Mouse (Mus musculus) CH12.LX (cell line): Measurements from ENCODE around the gene Ptprb.

Experiments
- CHD2 ChIP-seq: IDR thresholded peaks from 2 replicates; pipeline ENCODE4 v1.6.1; 2011; ENCODE audit warnings: low read length, improper control_type of control experiment
- CTCF ChIP-seq, 2 experiments: IDR thresholded peaks in 1 of 2; conservative IDR thresholded peaks in 1 of 2; 2 replicates each; pipeline ENCODE4 v1.5.1; 2011 to 2012; ENCODE audit warnings: low read depth in 2 of 2, low read length in 2 of 2, improper control_type of control experiment in 1 of 2, inconsistent platforms in 1 of 2, mild to moderate bottlenecking in 1 of 2, moderate library complexity in 1 of 2
- EP300 ChIP-seq: IDR thresholded peaks from 2 replicates; pipeline ENCODE4 v1.6.1; 2011; ENCODE audit warnings: low read length, improper control_type of control experiment
- JUN ChIP-seq: IDR thresholded peaks from 2 replicates; pipeline ENCODE4 v1.6.1; 2011; ENCODE audit warnings: low read depth, mild to moderate bottlenecking, low read length, improper control_type of control experiment, moderate library complexity; ENCODE audit not compliant: insufficient read depth
- MAFK ChIP-seq: IDR thresholded peaks from 2 replicates; pipeline ENCODE4 v1.6.1; 2011; ENCODE audit warnings: low read length, improper control_type of control experiment; ENCODE audit not compliant: insufficient replicate concordance
- MAX ChIP-seq: IDR thresholded peaks from 2 replicates; pipeline ENCODE4 v1.6.1; 2011; ENCODE audit warnings: low read length, improper control_type of control experiment
- MEF2A ChIP-seq: IDR thresholded peaks from 2 replicates; pipeline ENCODE4 v1.6.1; 2014; ENCODE audit warnings: low read depth, mild to moderate bottlenecking, inconsistent platforms, low read length, improper control_type of control experiment, borderline replicate concordance
- NELFE ChIP-seq: IDR thresholded peaks from 2 replicates; pipeline ENCODE4 v1.6.1; 2011; ENCODE audit warnings: low read depth, low read length, improper control_type of control experiment
- TCF12 ChIP-seq: IDR thresholded peaks from 2 replicates; pipeline ENCODE4 v1.6.1; 2014; ENCODE audit warnings: low read depth, mild to moderate bottlenecking, inconsistent platforms, low read length, improper control_type of control experiment
- ZMIZ1 ChIP-seq: IDR thresholded peaks from 2 replicates; pipeline ENCODE4 v1.6.1; 2012; ENCODE audit warnings: low read depth, mild to moderate bottlenecking, inconsistent platforms, low read length, improper control_type of control experiment

DNA sequence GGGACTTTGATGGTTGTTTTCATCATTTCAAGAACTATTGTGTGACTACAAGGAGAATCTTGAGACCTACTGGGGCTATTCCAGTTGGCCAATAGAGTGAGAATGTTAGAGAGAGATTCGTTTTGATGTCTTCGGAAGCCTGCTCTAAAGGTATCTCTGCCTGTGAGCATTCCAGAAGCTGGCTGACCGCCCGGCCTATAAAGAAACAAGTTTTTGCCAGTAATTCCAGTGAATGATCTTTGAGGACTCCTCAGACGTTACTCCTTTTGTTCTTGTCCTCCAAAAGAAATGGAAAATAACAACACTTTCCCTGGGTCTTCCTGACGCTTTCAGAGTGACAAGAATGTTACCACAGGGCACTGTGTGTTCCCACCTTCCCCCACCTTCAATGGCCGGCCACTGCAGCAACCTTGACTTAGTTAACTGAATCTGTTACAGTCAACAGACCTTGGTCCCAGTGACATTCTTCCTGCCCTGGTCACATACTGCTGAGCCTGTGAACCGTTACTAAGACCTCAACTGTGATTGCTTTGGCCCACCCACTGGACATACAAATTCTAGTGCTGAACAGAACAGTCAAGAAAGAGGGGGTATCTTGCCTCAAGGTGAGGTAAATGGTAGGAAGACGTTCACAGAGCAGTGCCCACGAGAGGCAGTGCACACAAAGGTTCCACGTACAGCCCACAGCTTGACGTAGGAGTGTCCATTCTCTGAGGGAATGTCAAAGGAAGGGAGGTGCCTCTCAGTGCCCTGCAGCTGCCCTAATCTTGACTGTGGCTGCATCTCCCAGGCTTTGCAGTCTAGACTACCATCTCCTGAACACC is 4.5 kb upstream of the Ptprb start:
- TF ChIP-seq CTCF (conservative IDR thresholded peaks at IDR 0.05 in 1 of 2, IDR thresholded peaks at IDR 0.05 in 1 of 2; ENCODE audit: low read depth in 2 of 2, low read length in 2 of 2) (no peak), JUN (no peak), MAX (no peak), ZMIZ1 (no peak), MAFK (no peak), EP300 (no peak), TCF12 (no peak), CHD2 (no peak), NELFE (no peak), MEF2A (no peak)
